Mouse (Mus musculus) liver, embryonic 14 days (tissue): Measurements from ENCODE around the gene Tgm6. TPM values are rescaled to one million over a fixed set of nuclear protein-coding genes. Genes with fewer than 3 reads are reported as not detected.

Experiments used
- polyA plus RNA-seq: library from polyadenylated mRNA; depleted of rRNA; stranded (reverse); fragments of >200 nt; gene quantifications from 2 replicates; pipeline ENCODE4 v1.2.3, GENCODE M21; 2012; rRNA removed

The Tgm6 gene
- polyA plus RNA-seq = not detected in 2 replicates

DNA sequence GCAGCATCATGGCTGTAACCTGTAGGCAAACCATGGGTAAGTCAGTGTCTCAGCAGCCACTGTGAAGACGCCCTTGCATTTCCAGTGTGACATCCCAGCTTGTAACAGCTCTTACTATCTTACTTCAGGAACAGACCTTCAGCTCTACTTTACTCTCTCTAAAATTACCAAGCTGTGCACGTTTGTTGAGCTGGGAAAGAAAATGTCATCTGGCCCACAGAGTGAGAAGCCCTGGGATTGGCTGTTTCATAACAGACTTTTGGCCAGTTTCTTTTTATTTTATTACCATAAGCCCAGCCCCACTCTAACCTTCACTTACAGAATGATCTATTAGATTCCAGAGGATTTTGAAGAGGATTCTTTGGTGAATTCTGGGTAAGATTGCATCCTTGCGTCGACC is at the start of gene Tgm6:
Gene Tgm6 (plus strand): TSS at position 301 of the 400 bp plus-strand sequence.

GRCm38 (mm10) chr2:130178706-130179506 is 66.7 kb downstream of the Tgm6 start, which contains the start of gene Snrpb:
TSS of gene Snrpb (minus strand) at chr2:130179403.

GRCm38 (mm10) chr2:130194894-130195293 is 82.7 kb downstream of the Tgm6 start, which contains the start of gene Tmc2:
TSS of gene Tmc2 (plus strand) at chr2:130195194.

Other genes starting within 250 kb of the Tgm6 start
- 0.01 TPM in 1 of 2 replicates, not detected in the other for gene Tgm3, start 100.1 kb upstream of the Tgm6 start, polyA plus RNA-seq
- gene Snrpb, start 67.0 kb downstream of the Tgm6 start, polyA plus RNA-seq = 162 and 198 TPM in 2 replicates
- not detected in 2 replicates for gene Tmc2, start 82.8 kb downstream of the Tgm6 start, polyA plus RNA-seq
- 212 and 238 TPM in 2 replicates for gene Nop56, start 162.0 kb downstream of the Tgm6 start, polyA plus RNA-seq
- 98.3 and 110 TPM in 2 replicates for gene Idh3b, start 172.1 kb downstream of the Tgm6 start, polyA plus RNA-seq
- gene Ebf4, start 182.8 kb downstream of the Tgm6 start, polyA plus RNA-seq = 0.28 and 0.41 TPM in 2 replicates